Mouse (Mus musculus): ENCODE data around the gene Mrm2.
A peak's percentile ranks its signal among the peaks of the same experiment; 100 is the strongest.
"Not testable (repeated sequence)": the region's sequence is repeated elsewhere in the genome, so short reads cannot be mapped to it uniquely, and the experiment has no call there.

Gene Mrm2

DNA sequence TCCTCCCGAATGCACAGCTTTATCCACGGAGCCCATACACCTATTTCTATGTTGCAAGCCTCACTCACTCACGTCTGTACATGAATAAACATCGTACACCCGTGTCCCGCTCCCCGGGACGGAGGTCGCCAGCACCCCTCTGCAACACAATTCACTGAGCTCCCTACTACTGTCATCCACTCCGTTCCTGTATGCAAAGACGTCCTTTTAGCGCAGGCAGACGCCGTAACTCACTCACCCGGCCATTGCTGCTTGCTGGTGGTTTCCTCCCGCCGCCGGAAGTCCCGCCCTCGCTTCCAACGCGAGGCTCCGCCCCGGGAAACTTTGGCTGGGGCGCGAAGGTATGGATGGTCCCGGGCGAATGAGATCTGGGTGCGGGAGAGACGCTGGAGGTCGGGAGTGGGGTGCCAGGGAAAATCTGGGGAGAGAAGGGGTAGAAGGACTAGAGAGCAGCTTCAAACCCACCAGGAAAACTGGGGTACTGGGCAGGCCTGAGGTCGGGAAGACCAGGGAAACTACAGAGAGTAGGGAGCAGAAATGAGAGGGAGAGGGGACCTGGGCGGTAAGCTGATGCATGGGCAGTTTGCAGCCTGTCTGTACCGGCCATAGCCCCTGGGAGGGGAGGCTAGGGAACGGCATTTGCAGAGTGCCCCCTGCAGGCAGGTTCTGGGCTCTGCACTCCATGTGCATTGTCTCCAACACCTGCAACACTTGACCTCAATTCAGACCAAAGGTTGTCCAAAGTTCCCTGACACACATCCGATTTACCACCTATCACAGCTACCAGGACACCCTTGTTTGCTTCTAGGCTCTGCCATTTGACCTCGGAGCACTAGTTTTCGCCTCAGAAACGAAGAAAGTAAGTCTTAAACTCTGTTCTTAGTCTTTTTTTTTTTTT lies at the start of gene Mrm2:
TSS of gene Mrm2 (minus strand) at position 284 of the 898 bp plus-strand sequence.
- DNase-seq (ENCODE audit: low read depth in 2 of 2, low spot score in 2 of 2), result peak; percentile 64 to 78

DNA sequence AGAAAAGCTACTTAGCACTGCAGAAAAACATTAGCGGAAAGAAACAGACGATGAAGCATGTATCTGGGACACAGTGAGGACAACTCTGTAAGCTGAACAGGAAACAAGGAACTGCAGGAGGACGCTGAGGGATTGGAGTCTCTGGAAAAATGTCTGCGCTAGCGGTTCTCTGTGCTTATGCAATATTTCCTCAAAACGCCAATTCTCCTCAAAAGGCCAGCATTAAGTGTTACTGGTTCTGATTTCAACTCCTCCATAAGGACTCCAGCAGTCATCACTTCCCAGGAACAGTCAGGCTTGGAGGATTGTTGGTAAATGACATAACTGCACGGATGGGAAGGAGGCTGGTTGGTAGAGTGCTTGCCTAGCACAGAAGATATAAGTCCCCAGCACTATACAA lies 49.5 kb upstream of the Mrm2 start:
- DNase-seq (ENCODE audit: low read depth in 2 of 2, low spot score in 2 of 2), result no peak

DNA sequence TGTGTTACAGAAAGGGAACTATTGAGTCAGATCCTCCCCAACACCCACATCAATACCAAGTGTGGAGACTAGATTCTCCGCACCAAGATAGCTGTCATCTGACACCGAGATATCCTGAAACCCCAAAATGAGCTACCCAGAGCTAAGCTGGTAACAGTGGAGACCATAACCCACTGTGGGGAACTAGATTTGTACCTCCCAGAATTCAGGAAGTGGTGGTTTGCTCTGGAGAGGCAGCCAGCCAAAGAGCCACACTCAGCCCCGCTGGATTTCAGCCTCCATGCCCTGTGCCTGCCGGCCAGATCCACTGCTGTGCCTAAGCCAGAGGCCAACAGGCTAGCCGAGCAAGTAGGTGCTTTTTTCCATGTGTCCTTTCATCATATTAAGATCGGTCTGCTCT lies 47.6 kb upstream of the Mrm2 start:
- no peak for DNase-seq (ENCODE audit: low read depth in 2 of 2, low spot score in 2 of 2)

DNA sequence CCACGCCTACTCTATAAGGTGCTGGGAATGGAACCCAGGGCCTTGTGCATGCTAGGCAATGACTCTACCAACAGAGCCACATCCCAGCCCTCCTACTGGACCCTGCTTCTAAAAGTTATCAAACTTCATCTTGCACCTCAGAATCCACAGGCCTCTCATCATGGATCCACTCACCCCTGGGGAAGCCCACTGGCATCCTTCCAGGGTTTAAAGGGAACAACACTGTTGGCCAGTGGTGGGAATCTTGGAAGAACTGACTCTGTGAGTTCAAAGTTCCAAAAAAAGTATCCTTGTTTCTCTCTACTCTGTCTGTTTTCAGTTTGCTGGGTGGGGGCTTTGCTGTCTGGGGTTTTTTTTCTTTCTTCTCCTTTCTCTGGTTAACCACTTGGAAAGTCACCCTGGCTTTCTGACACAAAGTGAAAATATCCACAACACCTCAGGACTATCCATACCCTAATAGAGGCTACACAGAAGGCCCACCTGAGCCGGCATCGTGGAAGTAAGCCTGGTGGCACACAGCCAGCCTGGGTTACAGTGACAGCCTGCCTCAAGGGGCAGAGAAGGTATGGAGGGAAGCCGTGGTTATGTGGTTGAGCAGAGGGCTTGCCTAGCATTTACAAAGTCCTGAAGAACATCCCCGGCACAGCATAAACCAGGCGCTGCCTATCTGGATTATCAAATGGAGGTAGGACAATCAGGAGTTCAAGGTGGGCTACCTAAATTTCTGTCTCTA lies 46.6 kb upstream of the Mrm2 start:
- DNase-seq (ENCODE audit: low read depth in 2 of 2, low spot score in 2 of 2), result no peak

DNA sequence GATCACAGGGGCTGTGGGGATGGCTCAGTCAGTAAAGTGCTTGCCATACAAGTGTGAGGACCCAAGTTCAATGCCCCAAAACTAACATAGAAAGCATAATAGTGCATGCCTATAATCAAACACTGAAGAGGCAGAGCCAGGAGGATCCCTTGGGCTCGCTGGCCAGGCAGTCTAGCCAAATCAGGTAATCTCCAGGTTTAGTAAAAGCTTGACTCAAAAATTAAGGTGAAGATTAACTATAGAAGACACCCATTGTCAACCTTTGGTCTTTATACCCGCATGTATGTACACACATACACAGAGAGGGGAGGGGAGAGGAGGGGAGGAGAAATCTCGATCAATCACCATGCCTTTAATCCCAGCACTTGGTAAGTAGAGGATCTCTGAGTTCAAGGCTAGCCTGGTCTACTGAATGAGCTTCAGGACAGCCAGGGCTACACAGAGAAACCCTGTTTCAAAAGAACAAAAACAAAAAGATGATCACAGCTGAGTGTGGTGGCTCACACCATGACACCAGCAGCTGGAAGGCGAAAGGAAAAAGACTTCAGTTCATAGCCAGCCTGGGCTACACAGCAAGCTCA lies 43.6 kb upstream of the Mrm2 start:
- DNase-seq (ENCODE audit: low read depth in 2 of 2, low spot score in 2 of 2), result no peak

DNA sequence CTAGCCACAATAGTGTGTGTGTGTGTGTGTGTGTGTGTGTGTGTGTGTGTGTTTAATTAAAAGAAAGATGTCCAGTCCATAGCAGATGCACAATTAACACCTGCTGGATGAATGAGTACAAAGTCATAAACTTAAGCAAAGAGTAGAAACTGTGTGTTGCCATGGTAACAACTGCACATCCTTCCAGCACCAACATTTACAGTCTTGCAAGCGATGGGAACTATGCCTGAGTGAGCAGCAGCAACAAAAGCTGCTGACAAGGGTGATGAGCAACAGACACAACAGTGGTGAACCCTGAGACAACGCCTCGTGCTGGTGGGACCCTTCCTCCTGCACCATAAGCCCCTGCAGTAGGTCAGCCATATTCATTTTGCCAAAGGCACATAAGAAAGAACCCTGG lies 42.5 kb upstream of the Mrm2 start:
- DNase-seq (ENCODE audit: low read depth in 2 of 2, low spot score in 2 of 2), result no peak

DNA sequence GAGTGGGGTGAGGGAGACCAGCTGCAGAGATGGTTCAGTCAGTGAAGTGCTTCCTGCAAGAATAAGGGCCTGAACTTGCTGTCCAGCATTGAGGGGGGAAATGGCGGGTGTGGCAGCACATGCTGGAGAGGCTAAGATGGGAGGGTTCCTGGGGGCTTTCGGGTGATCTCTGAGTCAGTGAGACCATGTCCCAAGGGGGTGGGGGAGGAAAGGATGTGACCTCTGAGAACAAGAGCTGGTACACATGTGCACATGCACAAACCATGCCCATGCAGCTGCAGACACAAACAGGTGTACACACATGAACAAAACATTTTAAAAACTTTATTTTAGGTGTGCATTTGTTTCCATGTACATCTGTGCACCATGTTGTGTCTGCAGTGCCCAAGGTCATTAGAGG lies 42.0 kb upstream of the Mrm2 start:
- DNase-seq (ENCODE audit: low read depth in 2 of 2, low spot score in 2 of 2), result no peak

DNA sequence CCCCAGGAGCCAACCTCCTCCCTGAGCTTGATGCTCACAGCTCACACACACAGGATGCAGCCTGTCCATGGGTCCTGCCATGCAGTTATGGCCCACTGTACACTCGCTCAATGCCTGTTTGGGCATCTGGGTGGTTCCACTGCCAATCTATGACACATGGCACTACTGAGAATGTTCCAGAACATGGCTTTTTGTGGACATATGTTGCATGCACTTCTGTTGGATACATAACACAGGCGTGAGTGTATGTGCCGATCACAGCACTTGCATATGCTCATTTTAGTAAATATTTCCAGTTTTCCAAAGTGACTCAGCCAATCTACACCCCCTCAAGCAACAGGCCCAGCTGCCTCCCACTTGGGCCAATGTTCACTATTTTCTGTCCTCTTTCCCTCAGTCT lies 40.0 kb upstream of the Mrm2 start:
- no peak for DNase-seq (ENCODE audit: low read depth in 2 of 2, low spot score in 2 of 2)

DNA sequence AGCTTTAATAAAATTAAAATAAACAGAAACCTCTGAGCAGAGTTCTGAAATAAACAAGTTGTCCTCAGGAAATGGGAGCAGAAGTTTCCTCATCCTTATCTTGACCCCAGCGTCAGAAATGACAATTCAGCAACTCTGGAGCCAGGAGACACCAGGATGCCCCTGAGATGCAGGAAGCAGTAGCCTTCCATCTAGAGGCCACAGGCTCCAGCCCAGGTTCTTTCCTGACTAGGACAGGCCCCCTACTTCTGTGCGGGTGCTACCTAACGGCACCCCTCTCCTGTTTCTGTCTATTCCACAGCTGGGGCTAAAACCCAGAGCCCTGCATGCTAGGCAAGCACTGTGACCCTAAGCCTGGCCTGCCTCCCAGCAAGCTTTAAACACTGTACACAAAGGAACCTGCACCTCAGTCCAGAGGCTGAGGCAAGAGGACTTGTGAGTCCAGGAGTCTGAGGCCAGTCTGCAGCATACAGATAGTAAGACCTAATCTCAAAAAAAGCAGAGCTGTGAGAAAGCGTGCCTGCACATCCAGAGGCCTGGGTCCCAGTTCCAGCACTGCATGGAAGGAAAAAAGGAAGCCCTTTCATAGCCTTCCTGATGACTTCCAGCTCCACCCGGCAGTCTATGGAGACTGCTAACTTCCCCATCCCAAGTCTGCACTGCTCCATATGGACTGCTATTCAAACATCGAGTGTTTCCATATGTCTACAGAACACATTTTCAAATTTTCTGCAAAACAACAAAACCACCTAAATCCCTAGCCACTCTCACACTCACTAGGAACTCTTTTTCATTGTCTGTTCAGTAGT lies 39.0 kb upstream of the Mrm2 start:
- DNase-seq (ENCODE audit: low read depth in 2 of 2, low spot score in 2 of 2), result no peak

DNA sequence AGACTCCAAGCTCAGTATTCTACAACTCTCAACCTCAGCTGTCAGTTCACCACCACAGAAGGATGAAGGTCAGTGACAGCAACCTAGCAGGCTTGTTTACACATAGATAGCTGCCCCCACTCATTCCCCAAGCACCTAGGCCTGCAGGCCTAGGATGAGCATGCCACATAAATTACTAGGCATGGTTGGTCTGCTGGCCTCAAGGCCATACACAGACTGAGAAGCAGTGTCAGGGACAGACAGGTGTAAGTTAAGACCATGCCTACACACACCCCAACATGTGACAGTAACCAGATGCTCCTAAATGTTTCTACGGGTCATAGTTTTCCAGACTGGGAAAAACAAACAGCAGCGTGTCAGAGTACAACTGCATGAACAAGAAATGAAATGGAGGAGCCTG lies 37.8 kb upstream of the Mrm2 start:
- no peak for DNase-seq (ENCODE audit: low read depth in 2 of 2, low spot score in 2 of 2)

DNA sequence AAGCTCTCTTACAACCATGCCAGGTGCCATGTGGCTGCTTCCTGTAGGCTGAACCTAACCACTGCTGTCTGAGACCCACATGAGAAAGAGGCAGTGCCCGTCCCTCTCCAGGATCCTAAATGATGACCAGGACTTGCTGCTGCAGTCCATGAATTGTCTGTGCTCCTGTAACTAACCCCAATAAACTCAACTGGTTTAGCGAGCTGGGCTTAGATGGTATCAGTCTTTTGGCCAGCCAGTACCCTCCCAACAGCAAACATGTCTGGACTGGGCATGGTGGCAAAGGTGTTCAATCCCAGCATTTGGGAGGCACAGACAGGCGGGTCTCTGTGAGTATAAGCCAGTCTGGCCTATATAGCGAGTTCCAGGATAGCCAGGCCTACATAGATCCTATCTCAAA lies 37.2 kb upstream of the Mrm2 start:
- DNase-seq (ENCODE audit: low read depth in 2 of 2, low spot score in 2 of 2), result no peak

DNA sequence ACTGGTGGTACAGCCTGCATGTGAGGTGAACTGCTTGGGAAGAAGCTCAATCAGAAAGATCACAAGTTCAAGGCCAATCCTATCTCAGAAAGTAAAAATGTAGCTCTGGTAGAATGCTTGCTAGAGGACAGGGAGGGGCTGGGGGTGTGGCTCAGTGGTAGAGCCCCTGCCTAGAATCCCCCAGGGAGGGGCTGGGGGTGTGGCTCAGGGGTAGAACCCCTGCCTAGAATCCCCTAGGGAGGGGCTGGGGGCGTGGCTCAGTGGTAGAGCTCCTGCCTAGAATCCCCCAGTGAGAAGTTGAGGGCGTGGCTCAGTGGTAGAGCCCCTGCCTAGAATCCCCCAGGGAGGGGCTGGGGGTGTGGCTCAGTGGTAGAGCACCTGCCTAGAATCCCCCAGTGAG lies 36.4 kb upstream of the Mrm2 start:
- not testable (repeated sequence) for DNase-seq (ENCODE audit: low read depth in 2 of 2, low spot score in 2 of 2)

DNA sequence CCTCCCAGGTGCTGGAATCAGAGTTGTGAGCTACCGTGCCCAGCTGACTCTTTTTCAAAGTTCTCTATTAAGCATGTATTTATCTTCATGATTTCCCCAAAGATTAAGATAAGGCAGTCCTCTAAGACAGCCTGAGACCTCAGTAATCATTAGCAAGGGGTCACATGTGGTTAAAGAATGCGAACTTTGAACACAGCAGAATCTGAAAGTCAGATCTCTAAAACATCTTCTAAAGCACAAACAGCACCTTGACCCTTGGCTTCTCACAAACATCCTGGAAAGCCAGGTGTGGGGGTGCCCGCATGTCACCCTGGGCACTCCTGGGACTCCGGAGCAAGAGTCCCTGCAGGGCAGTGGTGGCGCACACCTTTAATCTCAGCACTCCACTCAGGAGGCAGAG lies 32.7 kb upstream of the Mrm2 start:
- no peak for DNase-seq (ENCODE audit: low read depth in 2 of 2, low spot score in 2 of 2)

DNA sequence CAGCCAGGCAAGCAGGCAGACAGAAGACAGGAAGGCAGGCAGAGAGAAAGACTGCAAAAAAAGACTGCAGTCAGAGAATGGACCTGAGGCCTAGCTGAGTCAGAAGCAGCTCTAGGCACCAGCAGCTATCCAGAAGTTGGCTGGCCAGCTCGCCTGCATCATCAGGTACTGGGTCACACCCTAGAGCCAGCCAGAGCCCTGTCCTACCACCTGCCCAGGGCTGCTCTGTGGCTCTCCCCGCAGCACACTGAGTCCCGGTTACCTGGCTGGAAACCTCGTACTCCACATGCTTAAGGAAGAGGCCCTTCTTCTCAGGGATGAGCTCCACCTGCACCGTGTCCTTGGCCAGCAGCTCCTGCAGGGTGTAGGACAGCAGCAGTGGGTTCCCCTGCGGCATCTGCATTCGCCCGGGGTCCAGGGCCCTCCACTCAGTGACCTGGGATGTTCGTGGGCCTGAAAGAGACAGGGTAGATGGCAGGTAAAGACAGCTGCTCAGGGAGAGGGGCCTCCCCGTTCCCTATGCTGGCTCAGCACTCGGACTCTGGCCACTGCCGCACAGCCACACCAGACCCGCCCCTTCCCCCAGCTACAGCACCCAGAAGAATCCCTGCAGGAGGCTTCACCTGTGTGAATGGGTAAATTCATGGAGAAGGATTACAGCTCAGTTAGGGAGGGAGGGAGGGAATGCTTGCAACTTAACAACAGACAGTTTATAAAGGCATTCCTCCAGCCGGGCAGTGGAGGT lies 28.4 kb upstream of the Mrm2 start:
- no peak for DNase-seq (ENCODE audit: low read depth in 2 of 2, low spot score in 2 of 2)

DNA sequence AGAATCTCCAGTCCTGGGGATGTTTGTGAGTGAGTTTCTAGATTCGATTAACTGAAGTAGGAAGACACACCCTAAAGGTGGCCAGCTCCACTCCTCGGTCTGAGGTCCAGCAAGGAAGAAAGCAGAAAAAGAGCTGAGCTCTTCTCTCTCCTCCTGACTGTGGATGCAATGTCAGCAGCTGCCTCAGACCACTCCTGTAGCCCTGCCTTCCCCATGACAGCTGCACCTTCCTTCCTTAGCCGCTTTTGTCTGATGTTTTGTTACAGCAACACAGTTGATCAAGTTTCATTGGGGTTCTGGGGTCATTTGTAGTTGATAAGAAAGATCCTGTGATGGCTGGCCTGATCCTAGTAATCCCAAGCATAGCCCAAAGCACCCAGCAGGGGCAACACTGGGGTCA lies 25.8 kb upstream of the Mrm2 start:
- DNase-seq (ENCODE audit: low read depth in 2 of 2, low spot score in 2 of 2), result no peak

DNA sequence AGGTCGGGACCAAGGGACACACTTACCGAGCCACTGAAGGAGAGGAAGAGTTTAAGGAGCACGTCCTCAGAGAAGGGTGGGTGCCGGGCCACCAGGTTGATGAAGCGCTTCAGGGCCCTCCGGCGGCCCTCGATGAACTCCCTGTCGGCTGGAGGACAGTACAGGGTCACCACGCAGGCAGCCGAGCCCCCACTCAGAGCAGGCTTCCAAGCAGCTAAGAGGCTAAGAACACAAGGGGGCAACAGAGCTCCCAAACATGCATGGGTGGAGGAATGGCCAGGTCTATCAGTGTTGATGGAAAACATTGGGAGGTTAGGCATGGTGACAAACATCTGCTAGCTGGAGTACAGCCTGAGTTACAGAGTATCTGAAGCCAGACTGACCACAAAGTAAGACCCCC lies 24.2 kb upstream of the Mrm2 start:
- DNase-seq (ENCODE audit: low read depth in 2 of 2, low spot score in 2 of 2), result no peak

DNA sequence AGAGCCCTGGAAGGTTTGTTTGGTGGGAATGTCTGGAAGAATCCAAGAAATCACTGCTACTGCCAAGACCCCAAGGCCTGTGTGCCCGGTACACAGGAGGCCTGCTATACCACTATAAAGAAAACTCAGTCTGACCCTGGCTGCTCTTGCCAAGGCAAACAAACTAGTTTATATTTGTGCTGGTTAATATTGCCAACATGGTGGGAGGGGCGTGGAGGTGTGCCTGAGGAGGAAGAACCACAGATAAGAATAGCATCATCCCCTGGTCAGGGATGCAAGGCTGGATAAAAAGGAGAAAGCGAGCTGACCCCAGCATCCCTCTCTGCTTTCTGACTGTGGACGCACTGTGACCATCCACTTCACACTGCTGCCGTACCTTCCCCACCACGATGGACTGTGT lies 20.7 kb upstream of the Mrm2 start:
- no peak for DNase-seq (ENCODE audit: low read depth in 2 of 2, low spot score in 2 of 2)

DNA sequence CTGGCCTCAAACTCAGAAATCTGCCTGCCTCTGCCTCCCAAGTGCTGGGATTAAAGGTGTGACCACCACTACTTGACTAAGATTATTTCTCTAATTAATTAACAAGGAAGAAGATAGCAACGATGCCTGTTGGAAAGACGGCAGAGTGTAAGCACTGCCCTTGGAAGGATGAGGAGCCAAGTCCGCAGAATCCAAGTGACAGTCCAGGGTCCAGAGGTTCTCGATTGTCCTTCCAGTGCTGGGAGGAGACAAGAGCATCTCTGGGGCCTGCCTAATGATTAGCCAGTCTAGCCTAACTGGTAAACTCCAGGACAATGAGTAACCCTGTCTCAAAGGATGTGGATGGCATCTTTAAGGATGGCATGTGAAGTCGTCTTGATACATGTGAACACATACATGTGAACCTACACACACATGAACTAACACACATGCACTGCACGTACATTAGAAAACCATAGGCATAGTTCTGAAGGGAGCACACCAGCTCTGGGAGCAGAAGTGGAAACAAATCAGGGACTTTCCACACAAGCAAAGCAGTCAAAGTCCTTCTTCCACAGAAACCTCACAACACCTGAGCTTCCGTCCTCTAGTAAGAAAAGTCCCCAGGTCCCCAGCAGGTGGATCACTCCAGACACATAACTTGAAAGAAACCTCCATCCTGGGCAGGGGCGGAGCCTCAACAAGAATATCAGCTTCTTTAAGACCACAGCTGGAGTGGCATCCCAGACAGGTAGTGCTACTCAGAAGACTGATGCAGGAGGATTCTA lies 19.2 kb upstream of the Mrm2 start:
- no peak for DNase-seq (ENCODE audit: low read depth in 2 of 2, low spot score in 2 of 2)

DNA sequence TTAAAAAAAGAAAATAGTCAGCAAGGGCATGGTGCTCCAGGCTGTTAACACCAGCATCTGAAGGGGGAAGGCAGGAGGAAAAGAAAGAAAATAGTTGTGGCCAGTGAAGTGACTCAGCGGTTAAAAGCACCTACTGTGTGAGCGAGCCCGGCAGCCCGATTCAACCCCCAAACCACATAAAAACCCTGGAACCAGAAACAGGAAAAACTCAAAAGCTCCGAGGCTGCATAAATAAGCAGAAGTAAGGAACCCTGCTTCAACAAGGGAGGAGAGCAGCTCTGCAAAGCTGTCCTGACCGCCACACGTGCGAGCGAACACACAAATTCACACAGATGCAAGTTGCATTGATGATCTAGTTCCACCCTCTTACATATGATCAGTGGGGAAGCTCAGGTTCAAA lies 18.2 kb upstream of the Mrm2 start:
- DNase-seq (ENCODE audit: low read depth in 2 of 2, low spot score in 2 of 2), result no peak

DNA sequence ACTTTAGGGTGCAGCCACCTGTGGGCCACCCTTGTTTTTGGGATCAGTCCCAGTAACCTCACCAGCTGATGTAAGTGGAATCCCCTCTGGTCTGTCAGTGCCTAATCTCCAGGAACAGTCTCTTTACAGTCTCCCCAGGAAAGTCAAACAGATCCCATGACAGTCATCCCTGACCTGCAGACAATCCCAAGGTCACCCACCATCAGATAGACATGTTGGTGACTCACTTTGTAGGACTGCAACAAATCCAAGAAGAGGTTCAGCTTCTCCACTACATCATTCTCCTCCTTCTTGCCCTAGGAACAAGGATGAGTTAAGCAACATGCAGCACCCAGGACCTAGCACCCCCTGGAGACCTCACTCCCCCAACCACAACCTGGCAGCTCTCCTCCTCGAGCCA lies 14.4 kb upstream of the Mrm2 start:
- no peak for DNase-seq (ENCODE audit: low read depth in 2 of 2, low spot score in 2 of 2)
